Mouse (Mus musculus): ENCODE measurements at regions not wholly inside any gene's neighbourhood (a gene's known extent, or its start where the extent isn't known, plus 50 kb on each side); places are given as distances from the start of the nearest gene placed in this dataset.

GRCm38 (mm10) chr4:94437717-94438435 is 118.5 kb upstream of the Gm10306 start:
- TF ChIP-seq CTCF (IDR thresholded peaks at IDR 0.05; ENCODE audit: low read depth, low read length) (no peak), EP300 (IDR thresholded peaks at IDR 0.05; ENCODE audit: insufficient read depth, low read depth, low read length) (no peak), POLR2A (IDR thresholded peaks at IDR 0.05; ENCODE audit: insufficient read depth, low read length) (no peak)

Data from ES-Bruce4 (cell line).